Mouse (Mus musculus) liver, adult 2 months (tissue): Measurements from ENCODE around the gene Mdga2.

Experiments used
- CTCF ChIP-seq: fragments of 200-500 bp; IDR thresholded peaks from 2 replicates; pipeline ENCODE4 v1.5.1; 2011; ENCODE audit warnings: low read depth, low read length, control low read depth
- POLR2A ChIP-seq: fragments of 200-500 bp; IDR thresholded peaks from 2 replicates; pipeline ENCODE4 v1.6.1; 2011; ENCODE audit warnings: low read length, control low read depth; ENCODE audit not compliant: insufficient read depth; ENCODE audit errors: extremely low read depth

GRCm38 (mm10) chr12:67178155-67178554 lies 44.2 kb downstream of the Mdga2 start:
- TF ChIP-seq CTCF: no peak
- no peak for TF ChIP-seq POLR2A
